Mouse (Mus musculus) hindlimb bud, embryonic 11.5 days (tissue): ENCODE data around the gene AI413582.

Experiments used
- DNase-seq: peaks from one replicate; pipeline ENCODE4 v3.0.0-alpha.2; 2012; ENCODE audit warnings: low read depth, low spot score; ENCODE audit errors: extremely low spot score

The AI413582 gene

DNA sequence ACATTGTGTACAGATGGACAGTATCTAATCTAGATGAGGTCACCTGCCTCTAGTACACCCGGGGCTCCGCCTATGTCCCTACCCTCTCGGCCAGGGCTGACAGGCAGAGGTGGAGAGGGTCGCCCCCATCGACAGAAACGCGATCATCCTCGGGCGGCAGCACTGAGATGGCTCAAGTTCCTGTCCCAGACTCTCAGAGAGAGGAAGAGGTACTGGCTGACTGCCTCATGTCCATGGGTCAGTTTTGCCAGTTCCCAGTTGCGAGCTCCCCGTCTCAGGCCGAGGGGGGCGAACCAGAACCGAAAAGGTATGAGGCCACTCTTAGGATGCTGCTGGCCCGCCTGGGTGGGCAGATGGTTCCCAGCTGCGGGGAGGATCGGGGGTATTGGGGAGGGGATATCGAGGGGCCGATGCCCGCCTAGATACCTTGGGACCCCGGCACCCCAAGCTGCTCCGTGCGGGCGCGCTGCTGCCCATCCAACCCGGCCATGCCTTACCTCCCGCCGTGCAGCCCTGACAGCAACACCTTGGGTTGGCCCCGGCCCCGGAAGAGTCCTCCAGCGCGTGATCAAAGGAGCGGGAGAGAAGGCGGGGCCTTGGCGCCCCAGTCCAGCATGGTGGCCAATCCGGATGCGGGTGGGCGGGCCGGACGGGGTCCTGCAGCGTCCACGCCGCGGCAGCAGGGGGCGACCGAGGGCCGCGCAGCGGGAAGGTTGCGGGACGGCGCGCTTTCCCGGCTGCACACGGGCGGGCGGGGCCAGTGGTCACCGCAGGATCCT, at the start of gene AI413582:
AI413582 (minus strand) TSS at position 594 of the 779 bp plus-strand sequence.
- DNase-seq = no peak

GRCm38 (mm10) chr17:27613016-27613415, 47.5 kb upstream of the AI413582 start:
- DNase-seq = no peak

- DNase-seq = no peak
Measured at GRCm38 (mm10) chr17:27611994-27612393, 46.4 kb upstream of the AI413582 start.

DNA sequence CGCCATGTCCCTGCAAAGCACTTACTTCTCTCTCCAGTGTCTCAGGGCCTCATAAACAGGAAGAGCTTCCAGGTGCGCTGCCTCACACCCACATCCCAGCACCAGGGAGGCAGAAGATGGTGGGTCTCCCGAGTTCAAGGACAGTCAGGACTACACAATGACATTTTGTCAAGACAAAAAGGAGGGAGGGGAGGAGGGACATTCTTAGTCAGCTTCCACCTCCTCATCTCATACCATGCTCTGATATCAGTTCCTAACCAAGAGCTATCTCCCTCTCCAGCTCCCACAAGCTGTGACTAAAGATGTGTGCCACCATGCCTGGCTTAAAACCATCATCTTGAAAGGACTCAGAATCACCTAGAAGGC, 45.9 kb upstream of the AI413582 start:
- DNase-seq = no peak

GRCm38 (mm10) chr17:27610679-27611518, 45.3 kb upstream of the AI413582 start:
- DNase-seq = no peak

DNA sequence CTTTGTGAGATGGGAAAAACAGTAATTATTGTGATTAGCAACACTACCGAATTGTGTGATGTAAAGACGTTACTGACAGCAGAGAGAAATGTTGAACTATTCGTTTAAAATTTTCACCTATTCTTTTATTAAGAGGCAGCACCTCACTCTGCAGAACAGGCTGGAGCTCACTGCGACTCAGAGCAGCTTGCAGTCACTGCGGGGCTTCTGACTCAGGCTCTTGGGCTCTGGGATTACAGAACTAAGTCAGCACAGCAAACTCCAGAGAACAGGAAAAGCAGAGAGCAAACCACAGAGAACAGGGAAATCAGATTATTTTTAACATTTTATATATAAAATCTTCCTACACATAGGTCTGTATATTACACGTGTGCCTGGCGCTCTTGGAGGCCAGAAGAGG, 44.0 kb upstream of the AI413582 start:
- no peak for DNase-seq

DNA sequence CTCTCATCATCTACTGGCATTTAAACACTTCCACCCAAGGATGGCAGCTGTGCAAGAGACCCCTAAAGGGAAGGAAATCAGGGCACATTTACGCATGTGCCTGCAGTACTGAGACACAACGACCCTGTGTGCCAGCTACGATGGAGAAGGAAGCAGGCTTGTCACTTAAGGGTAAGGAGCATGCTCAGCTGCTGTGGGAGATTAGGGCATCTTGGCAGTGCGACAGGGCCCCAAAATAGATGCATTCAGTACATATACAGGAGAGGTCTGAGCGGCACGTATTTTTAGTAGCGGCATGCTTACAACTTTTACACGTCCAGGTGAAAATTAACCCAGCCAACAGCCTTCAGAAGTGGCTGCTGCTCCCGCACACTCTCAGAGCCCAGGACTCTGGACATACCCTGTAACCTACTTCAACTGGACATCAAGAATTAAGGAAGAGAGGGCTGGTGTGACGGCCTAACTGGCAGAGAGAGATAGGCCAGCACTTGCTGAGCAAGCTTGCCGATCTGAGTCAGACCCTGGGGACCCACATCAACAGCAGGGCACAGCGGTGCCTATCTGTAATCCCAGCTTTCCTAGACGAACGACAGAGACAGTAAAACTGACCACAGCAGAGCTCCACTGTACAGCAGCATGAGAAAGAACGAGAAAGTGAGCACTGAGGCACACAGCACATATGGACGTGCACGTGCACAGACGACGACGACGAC, 38.1 kb upstream of the AI413582 start:
- DNase-seq = no peak

GRCm38 (mm10) chr17:27603036-27603435, 37.5 kb upstream of the AI413582 start:
- no peak for DNase-seq

GRCm38 (mm10) chr17:27600869-27601268, 35.3 kb upstream of the AI413582 start:
- DNase-seq = no peak

- DNase-seq = no peak
Measured at GRCm38 (mm10) chr17:27600286-27600685, 34.7 kb upstream of the AI413582 start.

DNA sequence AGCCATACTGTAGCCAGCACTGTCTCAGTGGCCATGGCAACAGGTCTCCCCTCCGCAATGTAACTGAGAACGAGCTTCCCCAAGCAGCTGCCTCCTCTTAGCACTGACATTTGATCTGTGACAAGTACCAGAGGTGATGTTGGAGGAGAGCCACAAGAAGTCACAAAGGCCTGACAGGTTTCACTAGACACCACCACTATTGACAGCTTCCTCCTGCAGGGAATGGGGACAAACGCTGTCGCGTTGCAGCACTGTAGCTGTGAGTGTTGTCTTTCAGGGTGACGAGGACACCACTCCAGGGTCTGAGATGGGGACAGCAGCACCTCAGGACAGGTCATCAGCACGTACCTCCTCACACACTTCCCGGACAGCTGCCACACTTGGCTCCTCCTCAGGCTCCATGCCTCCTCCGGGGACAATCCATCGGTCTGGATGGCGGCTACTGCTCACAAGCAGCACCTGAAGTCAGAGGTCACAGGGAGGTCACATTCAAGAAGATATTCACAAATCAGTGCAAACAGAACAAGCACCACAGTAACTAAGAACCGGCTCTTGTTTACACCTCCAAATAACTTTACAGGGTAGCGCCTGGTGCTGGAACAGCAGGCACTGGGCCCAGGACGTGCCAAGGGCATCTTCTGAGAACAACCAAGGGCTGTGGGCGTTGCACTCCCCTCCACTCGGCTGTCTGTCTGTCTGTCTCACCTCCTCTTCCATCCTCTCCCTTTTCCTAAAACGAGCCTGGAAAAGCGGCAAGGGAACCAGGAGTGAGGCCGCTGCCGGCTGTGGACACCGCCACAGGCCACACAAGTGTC, 31.0 kb upstream of the AI413582 start:
- DNase-seq = no peak

- no peak for DNase-seq
Measured at GRCm38 (mm10) chr17:27595659-27596375, 30.3 kb upstream of the AI413582 start.

DNA sequence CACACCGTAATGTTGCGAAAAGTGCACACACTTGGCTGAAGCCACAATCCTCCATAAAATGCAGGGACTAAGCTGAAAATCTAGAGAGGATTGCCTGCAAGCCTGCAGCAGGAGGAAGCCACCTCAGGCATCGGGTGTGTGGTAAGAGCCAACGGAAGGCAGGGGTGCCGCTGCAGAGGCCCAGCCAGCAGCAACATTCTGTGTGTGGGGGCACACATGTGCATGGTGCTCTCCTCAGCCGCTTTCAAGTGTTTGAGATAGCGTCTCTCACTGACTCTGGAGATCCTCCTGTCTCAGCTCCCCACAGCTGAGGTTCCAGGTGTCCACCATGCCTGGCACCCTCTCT, 27.0 kb upstream of the AI413582 start:
- no peak for DNase-seq

DNA sequence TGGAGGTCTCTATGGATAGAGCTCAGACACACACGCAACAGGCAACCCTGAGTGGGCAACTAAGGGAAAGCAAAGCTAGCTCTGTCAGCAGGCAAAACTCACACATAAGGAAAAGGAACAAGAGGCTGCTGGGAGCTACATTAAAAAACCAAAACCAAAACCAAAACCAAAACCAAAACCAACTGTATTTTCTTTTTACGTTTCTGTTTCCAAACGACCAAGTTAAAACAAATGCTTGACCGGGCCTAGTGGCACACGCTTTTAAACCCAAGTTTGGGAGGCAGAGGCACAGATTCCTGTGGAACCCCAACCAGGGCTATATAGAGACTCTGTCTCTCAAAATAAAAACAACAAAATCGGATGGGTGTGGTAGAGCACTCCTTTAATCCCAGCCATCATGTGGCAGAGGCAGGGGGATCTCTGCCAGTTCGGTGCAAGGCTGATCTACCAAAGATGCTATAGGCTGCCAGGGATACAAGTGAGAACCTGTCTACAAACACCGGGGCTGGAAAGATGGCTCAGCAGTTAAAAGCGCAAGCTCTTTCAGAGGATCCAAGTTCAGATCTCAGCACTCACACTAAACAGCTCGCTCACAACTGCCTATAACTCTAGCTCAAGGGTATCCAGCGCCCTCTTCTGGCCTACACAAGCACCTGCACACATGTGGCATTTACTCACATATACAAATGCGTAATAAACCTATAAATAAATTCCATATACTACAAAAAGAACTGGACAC, 26.4 kb upstream of the AI413582 start:
- no peak for DNase-seq

- no peak for DNase-seq
Measured at GRCm38 (mm10) chr17:27588231-27588630, 22.7 kb upstream of the AI413582 start.

GRCm38 (mm10) chr17:27587252-27587651, 21.7 kb upstream of the AI413582 start:
- no peak for DNase-seq

- DNase-seq = no peak
Measured at GRCm38 (mm10) chr17:27586661-27587060, 21.1 kb upstream of the AI413582 start.

- DNase-seq = no peak
Measured at GRCm38 (mm10) chr17:27583185-27583894, 17.8 kb upstream of the AI413582 start.
